Mouse (Mus musculus) myocyte (in vitro differentiated cells): Measurements from ENCODE around the gene Cela1. TPM values are rescaled to one million over a fixed set of nuclear protein-coding genes. Genes with fewer than 3 reads are reported as not detected.

Experiments used
- polyA plus RNA-seq: library from polyadenylated mRNA; unstranded; fragments of >200 nt; fragmentation: generic; extraction: Trizol; gene quantifications from one replicate; pipeline ENCODE4 v1.2.1, GENCODE M21; 2012; ENCODE audit warnings: missing spikeins

Cela1 gene
- polyA plus RNA-seq, 1 experiment: 23.5 TPM

Other genes with a start within 250 kb of the Cela1 start
- gene Letmd1, start 218.9 kb downstream of the Cela1 start, polyA plus RNA-seq: 24.8 TPM
- 9.2 TPM for gene Csrnp2, start 192.4 kb downstream of the Cela1 start, polyA plus RNA-seq
- 15.0 TPM for gene Tfcp2, start 135.9 kb downstream of the Cela1 start, polyA plus RNA-seq
- gene Pou6f1, start 87.9 kb downstream of the Cela1 start, polyA plus RNA-seq: 7.7 TPM
- gene Dazap2, start 72.6 kb downstream of the Cela1 start, polyA plus RNA-seq: 154 TPM
- 2.0 TPM for gene Smagp, start 51.0 kb downstream of the Cela1 start, polyA plus RNA-seq
- not detected for gene Bin2, start 18.4 kb downstream of the Cela1 start, polyA plus RNA-seq
- 26.0 TPM for gene Galnt6, start 41.5 kb upstream of the Cela1 start, polyA plus RNA-seq
- 13.3 TPM for gene Slc4a8, start 73.8 kb upstream of the Cela1 start, polyA plus RNA-seq
- gene Scn8a, start 181.9 kb upstream of the Cela1 start, polyA plus RNA-seq: not detected